Mouse (Mus musculus): Measurements from ENCODE around the gene Ephb1. TPM values are rescaled to one million over a fixed set of nuclear protein-coding genes. Genes with fewer than 3 reads are reported as not detected.

The Ephb1 gene
- total RNA-seq, 1 experiment from 2014 or later, result 2.9 TPM

DNA sequence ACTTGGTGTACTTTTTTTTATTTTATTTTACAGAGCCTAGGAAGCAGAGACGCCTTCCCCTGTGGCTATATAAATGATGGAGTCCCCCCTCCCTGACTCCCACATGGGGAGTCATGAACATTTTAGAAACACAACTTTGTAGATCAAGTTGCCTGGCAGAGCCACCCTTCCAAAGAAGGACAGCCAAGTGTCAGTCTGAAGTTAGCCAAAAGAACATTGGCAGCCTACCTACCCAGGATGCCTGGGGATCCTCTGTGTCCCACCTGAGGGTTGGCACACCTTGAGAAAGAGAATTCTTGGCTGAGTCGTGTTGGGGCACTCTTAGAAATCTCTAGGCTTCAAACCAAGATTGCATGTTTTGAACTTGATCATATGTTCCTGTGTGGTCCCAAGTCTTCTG lies 360.4 kb downstream of the Ephb1 start:
- no peak for DNase-seq

DNA sequence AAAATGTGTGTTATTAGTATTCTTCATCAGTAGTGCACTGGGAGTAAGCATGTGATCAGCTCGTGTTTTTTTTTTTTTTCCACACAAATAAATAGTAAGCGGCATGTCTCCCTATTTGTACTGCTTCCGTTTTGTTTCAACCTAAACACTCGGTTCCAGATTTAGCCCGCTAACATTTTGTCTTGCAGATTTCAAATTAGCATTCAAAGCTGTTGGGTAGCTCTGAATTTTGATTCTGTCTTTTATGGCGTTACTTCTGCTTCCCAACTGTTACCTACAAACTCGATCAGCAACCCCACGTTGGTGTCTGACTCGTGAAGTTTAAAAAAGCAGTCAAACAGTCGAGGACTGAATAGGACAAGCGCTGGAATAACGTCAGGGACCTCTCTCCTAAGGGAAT lies 363.7 kb downstream of the Ephb1 start:
- DNase-seq, result no peak

DNA sequence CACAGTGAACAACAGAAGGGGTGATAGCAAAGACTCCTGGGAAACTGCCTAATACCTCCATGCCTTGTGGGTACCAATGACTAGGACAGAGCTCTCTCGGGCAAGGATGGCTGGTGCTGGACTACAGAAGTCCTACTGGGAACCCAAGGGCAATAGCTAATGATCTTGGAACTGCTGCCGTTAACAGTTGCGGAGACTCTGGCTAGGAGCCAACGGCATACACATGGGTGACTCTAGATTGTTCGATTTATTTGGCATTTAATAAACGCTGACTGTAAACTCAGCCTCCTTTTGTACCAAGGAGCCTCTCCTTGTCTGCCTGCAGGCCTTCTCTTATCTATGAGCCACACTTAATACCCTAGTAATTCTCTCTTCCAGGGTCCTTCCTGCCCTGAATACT lies 364.5 kb downstream of the Ephb1 start:
- DNase-seq, result no peak

DNA sequence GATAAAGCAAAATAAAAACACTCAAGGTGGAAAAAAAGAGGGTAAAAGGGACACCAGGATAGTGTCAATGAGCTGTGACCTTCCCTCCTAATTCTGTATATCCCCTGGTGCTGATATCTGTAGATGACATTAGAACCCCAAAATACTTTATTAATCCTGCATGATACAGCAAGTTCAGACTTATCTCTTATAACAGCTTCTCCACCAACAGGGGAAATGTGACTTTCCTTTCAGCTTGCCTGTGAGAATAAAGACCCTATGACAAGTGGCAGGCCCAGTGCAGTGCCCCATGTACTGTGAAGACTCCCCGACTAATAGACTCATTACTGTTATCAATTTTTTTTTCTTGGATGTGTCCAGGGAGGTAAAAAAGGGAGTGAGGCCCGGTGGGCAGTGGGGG lies 367.6 kb downstream of the Ephb1 start:
- no peak for DNase-seq

DNA sequence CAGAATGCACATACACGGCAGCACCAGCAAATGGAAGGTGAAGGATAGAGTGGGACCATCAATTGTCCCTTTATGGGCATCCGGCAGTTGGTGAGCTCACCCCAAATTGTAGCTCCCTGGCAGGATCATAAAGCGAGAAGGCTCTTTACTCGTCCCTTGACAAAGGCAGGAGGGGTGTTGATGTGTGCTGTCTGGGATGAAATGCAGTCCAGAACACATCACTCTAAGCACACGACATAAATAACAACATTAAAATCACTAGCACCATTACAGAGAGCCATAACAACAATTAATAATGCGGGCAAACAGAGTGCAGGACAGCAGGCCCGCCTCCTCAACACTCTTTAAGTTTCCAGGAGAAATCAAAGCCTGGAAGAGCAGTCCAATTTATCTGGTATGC lies 372.1 kb downstream of the Ephb1 start:
- no peak for DNase-seq

DNA sequence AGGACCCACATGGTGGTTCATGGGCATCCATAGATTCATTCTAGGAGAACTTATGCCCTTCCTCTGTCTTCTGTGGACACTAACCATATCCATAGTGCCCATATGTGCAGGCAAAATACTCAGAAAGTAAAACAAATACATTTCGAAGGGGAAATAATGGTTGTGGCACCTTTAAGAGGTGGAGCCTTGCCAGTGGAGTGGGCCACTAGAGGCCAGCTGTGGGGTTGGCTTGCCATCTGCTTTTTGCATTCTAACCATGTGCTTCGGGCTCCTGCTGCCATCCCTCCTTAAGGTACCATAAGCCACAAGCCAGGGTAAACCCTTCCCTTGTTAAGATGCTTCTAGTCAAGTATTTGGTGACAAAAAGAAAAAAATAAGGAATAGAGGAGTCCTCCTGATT lies 373.3 kb downstream of the Ephb1 start:
- no peak for DNase-seq

DNA sequence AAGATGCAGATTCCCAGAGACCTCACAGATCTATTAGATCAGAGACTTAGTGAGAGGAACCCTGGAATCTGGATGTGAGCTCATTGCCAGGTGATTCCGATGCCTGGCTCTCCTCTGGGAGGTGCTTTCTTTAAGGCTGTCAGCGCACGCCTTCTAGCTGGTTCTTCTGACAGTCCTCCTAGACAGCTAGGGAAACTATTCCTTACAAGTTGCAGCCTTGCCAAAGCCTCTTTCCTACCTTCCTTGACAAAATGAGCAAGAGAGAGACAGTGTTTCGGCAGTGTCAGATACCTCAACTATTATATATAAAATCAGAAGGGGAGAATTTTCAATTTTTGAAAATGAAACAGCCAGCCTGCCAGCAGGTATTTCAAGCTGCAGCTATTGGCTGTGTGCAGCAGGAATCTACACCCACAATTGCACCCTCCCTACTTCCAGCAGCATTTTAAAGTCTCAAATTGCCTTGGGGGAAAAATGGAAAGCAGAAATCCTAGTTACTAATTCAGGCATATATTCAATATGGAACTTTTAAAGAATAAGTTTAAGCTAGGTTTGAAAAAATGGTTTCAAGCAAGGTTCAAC lies 377.5 kb downstream of the Ephb1 start:
- DNase-seq, result no peak

DNA sequence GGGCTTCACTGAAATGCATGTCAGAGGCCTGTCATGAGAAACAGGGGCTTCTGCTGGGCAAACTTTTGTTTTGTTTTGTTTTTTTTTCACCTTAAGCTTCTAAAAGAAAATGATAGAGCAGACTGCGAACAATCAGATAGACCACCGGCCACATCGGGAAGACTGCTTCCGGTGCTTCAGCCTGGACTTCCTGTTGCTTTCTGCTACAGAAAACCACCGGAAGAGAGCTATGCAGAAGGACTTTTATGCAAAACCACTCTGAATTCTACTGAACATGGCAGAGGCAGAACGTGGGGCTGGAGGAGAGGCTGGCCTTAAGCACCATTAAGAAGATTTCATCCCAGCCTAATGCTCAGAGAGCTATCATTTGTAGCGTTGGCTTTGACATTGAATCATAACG lies 382.2 kb downstream of the Ephb1 start:
- DNase-seq, result no peak

DNA sequence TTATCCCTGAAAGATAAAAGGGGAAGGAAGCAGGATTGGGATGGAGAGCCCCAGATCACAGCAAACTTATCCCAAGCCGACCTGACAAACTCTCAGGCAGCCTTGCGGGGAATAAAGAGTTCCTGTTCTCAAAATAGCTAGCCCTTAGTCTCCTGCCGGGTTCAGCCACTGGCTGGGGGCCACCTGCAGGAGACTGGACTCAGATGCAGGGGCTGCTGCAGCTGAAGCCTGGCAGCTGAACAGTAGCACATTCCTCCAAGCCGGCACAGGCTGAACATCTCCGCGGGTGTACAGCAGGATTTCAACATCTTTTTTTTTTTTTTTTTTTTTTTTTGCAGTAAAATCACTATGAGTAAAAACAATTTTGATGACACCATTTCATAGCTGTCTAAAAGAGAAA lies 382.7 kb downstream of the Ephb1 start:
- no peak for DNase-seq

DNA sequence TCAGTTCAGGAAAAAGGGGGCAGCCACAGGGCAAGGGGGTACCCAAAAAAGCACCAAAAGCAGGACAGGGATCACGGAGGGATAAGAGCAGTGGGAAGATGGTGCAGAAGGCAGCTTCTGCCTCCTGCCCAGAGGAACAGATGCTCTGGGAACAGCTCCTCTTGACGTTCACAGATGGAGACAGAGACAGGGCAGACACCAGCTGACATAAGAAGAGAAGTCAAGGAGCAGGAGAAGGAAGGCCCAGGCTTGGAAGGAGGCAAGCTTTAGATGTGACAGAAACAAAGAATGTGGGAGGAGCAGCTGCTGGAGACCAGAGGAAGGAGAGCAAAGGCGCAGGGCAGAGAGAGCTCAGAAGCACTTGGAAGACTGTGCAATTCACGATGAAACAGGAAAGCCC lies 398.3 kb downstream of the Ephb1 start:
- DNase-seq, result no peak

DNA sequence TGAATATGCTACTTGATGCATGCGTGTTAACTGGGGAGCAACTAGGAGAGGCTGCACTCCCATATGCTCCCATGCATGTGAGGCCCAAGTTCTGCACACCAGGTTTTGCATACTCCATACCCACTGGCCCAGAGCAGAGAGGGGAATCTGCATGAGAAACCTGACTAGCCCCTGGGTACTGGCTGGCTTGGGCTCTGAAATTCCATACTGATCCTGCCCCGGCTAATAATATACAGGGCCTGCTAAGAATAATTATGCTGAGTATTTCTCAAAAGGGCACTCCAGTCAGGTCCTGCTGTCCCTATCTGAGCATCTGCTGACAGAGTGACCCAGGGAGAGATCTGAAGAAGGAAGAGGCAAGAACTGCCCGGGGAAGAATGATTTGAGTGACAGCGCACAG lies 400.0 kb downstream of the Ephb1 start:
- DNase-seq, result no peak

DNA sequence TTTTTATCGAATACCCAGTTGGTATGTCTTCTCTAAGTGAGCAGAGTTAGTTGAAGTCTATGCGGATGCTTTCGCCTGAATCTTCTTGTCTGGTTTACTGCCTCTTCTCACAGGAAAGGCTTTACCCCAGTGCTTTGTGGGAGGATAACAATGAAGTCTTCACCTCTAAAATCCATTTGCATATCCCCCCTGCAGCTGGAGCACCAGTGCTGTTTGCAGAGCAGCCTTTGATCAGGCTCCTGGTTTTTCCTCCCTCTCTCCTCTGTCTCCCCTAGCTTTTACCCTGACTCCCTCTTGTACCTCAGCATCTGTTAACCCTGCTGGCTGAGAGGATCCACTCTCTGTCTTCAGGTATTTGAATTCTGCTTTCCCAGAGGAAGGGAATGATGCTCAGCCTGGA lies 404.4 kb downstream of the Ephb1 start:
- no peak for DNase-seq

DNA sequence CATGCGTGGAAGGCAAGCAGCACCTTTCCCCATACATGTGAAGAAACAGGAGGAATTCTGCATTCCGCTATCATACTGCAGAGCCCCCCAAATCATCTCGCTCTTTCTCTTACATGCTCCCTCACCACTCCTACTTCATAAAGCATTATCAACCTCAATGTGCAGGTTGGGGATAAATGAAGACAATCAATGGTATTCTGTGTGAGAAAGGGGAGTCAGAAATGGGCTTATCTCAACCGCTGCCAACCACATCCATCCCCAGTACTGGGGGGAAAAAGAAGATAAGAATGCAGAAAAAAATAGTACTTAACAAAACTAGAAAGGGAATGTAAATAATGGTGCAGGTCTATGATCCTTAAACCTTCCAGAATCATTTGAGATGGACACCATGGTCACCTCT lies 408.7 kb downstream of the Ephb1 start:
- DNase-seq, result no peak

DNA sequence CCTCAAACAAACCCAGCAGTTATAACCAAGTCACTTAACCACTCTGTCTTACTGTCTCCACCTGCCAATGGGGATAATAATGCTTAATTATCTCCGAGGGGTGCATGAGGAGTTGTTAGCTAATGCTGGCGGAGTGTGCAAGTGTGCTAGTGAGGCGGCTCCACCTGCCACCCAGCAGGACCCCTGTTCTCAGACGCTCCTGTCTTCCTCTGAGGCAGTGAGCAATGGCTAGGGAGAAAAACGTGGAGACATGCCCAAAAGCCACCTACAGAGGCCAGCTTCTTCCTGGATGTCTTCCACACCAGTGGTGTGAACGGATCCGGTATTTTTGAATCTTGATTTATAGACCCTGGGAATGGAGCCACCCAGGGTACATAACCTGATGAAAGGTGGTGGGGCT lies 409.2 kb downstream of the Ephb1 start:
- no peak for DNase-seq

DNA sequence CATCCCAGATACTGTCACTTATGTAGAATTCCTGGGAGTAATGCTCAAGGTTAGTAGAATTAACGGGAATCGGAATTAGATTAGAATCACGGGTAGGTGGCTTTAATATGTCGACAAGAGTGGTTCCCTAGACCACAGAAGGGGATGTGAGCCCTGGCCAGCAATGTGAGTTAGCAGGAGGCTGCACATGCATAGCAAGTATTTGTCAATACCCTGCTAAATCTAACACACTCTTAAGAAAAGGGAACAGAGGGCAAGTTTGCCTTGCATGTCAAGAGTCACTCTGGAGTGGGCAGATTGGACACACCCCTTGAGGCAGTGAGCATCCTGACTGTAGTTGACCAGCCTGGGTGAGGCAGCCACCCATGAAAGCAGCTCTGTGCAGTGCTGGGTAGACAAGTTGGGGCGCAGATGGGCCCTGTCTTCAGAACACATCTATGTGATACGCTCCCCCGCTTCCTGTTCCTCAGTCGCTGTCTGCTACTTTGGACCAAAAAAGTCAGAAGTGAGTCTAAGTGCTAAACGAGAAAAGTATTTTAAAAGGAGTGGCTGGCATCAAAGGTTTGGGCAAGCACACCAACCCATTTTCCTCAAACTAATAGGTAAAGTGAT lies 412.3 kb downstream of the Ephb1 start:
- no peak for DNase-seq

DNA sequence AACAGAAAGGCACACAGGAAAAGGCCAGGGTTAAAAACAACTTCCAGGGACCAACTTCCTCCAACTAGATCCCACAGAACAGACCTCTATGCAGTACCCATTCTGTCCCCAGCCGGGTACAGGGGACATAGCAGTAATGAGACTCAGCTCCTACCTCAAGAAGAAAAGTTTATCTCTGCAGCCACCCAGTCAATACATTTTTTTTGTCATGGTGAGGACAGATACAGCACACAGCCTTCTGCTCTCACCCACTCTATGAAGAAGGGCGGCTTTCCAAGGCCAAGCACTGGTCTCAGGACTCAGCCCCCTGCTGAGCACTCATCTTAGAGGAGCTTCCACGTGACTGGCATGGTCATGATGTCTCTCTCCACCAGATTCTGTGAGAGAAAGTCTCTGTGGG lies 414.3 kb downstream of the Ephb1 start:
- no peak for DNase-seq

DNA sequence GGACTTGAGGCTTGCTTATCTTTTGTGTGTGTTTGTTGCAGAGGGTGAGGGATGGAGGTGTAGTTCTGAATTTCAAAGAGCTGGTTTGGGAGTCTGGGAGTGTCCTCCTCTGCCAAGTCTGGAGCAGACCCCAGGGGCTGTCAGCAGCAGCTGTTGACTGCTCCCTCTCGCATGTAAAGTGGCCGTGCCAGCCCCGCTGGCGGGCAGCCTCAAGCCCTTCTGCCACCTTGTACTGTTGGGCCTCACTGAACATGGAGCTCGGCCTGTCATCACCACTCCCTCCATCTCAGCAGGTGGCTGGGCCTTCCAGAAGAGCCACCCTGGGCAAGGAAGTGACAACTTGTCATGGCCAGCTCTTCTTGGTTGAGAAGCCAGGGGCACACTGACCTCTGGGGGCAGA lies 415.5 kb downstream of the Ephb1 start:
- DNase-seq, result peak; percentile 16

DNA sequence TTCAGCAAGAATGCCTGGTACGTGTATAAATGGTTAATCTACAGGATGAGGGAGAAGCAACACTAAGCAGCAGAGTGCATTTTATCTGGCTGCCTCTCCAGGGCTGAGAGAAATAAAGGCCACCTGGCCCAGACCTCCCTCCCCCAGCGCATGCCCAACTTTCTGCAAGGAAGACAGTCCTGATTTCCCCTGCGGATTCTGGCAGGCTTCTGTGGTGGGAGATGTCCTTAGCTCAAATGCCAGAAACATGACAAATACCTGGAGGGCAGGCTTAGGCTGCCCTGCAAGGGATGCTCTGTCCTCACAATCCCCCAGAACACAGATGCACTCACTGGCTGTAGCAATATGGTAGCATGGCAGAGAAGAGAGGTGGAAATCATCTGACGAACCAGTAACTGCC lies 416.4 kb downstream of the Ephb1 start:
- DNase-seq, result no peak

DNA sequence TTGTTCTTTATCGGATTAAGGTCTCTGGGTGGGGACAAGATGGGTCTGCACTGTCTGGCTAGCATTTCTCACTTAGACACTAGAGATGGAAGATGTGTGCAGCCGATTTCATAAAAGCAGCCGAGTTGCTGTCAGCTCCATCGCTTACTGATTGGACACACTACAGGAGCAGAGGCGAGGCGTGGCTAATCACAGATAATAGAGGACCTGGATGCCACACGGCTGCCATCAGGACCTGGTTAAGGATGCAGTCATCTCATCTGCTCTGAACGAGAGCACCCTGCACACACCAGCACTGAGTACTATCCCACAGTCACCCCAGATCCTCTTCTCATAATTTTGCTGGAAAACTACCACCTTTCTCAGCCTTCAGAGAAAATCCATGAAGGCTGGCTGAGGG lies 419.6 kb downstream of the Ephb1 start:
- DNase-seq, result no peak

DNA sequence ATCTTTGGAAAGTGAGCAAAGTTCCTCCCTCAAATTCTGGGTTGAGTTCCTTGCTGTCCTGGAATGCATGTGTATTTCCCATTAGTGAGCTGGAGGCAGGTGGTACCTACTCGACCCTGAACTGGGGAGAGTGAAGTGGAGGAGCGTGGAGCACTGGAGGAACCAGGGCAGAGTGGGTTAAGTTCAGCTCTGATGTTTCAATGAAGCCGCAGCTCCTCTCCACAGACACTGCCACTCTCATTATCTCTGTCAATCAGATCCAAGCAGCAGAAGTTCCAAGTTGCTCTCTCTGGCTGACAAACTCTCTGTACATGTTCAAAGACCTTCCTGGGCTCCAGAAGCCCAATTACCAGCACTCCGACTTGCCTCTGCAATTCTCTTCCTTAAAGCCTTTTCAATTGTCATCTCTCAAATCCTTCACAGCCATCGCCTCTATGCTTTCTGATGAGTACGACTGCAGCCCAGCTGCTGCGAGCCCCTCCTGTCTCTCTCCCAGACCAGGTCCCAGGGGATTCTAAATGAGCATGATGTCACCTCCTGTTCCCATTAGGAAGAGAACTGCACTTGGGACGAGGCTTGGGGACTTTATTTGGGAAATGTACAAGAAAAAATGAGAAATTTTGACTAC lies 420.4 kb downstream of the Ephb1 start:
- no peak for DNase-seq

DNA sequence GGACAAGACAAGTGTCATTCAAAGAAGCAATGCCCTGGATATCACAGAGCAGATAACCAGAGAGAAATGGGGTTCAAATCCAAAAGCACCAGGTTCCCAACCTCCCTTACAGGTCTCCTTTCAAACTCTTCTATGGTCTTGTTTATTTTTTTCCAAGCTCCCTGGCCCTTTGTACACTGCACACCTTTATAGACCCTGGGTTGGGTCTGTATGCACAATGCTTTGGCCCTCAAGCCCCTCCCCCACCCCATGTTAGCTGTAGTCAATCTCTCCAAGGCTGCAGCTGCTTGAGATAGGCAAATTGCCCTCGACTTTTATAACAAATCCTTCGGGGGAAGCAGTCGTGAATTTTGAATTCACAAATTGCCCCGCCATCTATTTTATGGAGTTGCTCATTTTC lies 429.7 kb downstream of the Ephb1 start:
- no peak for DNase-seq

DNA sequence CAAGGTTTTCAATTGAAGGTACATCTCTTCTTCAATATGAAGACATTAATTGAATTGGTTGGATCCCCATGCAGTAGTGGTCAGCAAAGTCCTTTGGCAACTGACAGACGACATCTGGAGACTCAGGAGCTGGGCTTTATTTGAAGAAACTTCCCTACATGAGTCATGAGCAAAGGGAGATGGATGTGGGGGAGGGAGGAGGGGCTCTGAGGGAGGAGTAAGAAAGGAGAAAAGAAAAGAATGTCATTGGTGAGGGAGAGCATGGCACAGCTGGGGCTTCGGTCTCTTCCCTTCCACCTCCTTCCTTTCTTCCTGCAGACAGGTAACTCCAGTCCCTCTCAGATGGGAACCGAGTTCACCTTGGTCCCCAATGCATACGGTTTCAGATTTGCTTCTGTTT lies 431.6 kb downstream of the Ephb1 start:
- DNase-seq, result no peak

DNA sequence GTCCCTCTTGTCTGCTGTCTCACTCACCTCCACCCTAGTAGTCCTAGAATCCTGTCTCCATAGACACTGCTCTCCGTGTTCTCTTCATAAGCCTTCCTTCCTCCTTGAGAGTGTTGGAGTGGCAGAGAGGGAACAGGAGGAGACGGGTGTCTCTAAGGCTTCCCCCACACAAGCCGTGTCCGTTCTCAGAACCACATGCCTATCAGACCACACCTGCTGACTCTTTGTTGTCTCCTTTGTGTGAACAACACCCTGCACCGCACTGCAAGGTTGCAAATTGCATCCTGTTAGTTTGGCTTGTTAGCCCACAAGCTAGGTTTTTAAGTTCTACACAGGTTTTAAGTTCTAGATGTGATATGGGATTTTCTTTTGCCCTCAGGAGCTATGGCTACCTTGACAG lies 435.2 kb downstream of the Ephb1 start:
- no peak for DNase-seq

DNA sequence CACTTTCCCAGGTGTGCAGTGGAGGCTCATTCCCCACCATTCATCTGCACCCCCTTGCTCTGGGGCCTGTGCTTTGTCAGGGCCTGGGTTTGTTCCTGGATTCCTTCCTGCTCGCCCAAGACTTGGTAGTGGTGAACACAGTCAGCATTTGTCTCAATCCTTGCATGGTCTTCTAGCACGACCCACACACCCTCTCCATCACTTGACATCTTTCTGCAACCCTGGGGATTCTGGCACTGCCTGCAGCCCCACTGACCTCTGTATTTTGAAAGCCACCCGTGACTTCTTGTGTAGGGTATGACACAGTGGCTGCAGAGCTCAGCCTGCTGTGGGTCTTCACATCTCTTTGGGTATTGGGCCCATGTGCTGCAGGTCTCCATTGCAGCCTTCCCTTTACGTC lies 435.7 kb downstream of the Ephb1 start:
- DNase-seq, result no peak

Data from adrenal gland, postnatal 25 days (tissue).